22 mouse cellular contexts compared by ENCODE assay signal in genomic region chr6:82908034-82908433, GRCm38 (mm10). TPM values are rescaled to one million over a fixed set of nuclear protein-coding genes. Genes with fewer than 3 reads are reported as not detected.
A peak's percentile ranks its signal among the peaks of the same experiment; 100 is the strongest.
DNase-seq lines count a peak whose midpoint lies in the region; ATAC-seq lines count a peak whose summit lies in the region.
"Had no signal": no experiment of that assay in that cellular context is flagged by ENCODE, and none has a peak within 500 bp of the region (broad histone marks: within the 10 kb centered on the region; RNA-seq: fewer than 3 reads in every experiment).

No protein-coding gene starts in this region.

- DNase-seq in adrenal gland, postnatal 36 days: peak; percentile 15 to 46
- DNase-seq in adrenal gland, postnatal 25 days: no peak
- DNase-seq in right cerebral cortex, adult 18-20 months: peak; percentile 35
- DNase-seq in right cerebral cortex, postnatal 4 days: no peak
- DNase-seq in NIH3T3 (ENCODE audit: low read depth): peak; percentile 97
- DNase-seq in skeletal muscle tissue, adult 2 months (ENCODE audit: low read depth, low spot score): peak; percentile 44
- no peak for DNase-seq in midbrain, embryonic 14.5 days
- no peak for DNase-seq in ovary, adult 18-20 months (ENCODE audit: low spot score)
- DNase-seq: adrenal gland, postnatal 10 days; B cell, adult 2 months; cerebellum, adult 9-11 months; gastrocnemius, postnatal 36 days; kidney, adult 9 months; liver; liver, postnatal 0 days; lung, postnatal 14 days had no signal

- no peaks in the 10 kb centered on the region for H3K4me1 ChIP-seq in midbrain, embryonic 14.5 days (ENCODE audit: control insufficient read depth, insufficient read depth, low read length)
- H3K4me1 ChIP-seq: forebrain, embryonic 15.5 days; hindbrain, embryonic 13.5 days had no signal

- 88% methylated on average over 8 of the region's 8 CpGs for WGBS in midbrain, embryonic 14.5 days

- H3K4me2 ChIP-seq in midbrain, embryonic 14.5 days (ENCODE audit: low read length): no peak overlapping the region
- H3K4me2 ChIP-seq: forebrain, embryonic 15.5 days; hindbrain, embryonic 13.5 days had no signal

- H3K4me3 ChIP-seq in midbrain, embryonic 14.5 days (replicated peaks; ENCODE audit: low read depth, low read length): no peak overlapping the region
- H3K4me3 ChIP-seq: forebrain, embryonic 15.5 days; hindbrain, embryonic 13.5 days had no signal

- H3K9me3 ChIP-seq in midbrain, embryonic 14.5 days (ENCODE audit: control insufficient read depth, low read length): no peaks in the 10 kb centered on the region
- H3K9me3 ChIP-seq: forebrain, embryonic 15.5 days; hindbrain, embryonic 13.5 days had no signal

- no peak overlapping the region for H3K9ac ChIP-seq in midbrain, embryonic 14.5 days (replicated peaks; ENCODE audit: low read length)
- H3K9ac ChIP-seq: forebrain, embryonic 15.5 days; hindbrain, embryonic 13.5 days; liver, postnatal 0 days had no signal

- no peak for ATAC-seq in midbrain, embryonic 14.5 days (ENCODE audit: low FRiP score, low TSS enrichment)
- ATAC-seq: forebrain, embryonic 15.5 days; liver, postnatal 0 days had no signal

- no peak overlapping the region for H3K27ac ChIP-seq in midbrain, embryonic 14.5 days (replicated peaks; ENCODE audit: low read depth, low read length)
- H3K27ac ChIP-seq: forebrain, embryonic 15.5 days; hindbrain, embryonic 13.5 days had no signal

- no peaks in the 10 kb centered on the region for H3K36me3 ChIP-seq in midbrain, embryonic 14.5 days (ENCODE audit: control insufficient read depth, insufficient read depth, low read length)
- H3K36me3 ChIP-seq: forebrain, embryonic 15.5 days had no signal

- H3K27me3 ChIP-seq in midbrain, embryonic 14.5 days (ENCODE audit: control insufficient read depth, insufficient read depth, low read length): no peaks in the 10 kb centered on the region
- H3K27me3 ChIP-seq: forebrain, embryonic 15.5 days; hindbrain, embryonic 13.5 days had no signal

RNA-seq across cellular contexts. Expression of gene Sema4f, which starts 31.5 kb away (rescaled TPM):
- total RNA-seq in adrenal gland, postnatal 36 days (2021): under 1 TPM; 0.66 to 0.69 TPM
- 1.00 and 1.4 TPM in 2 replicates for total RNA-seq in adrenal gland, postnatal 25 days (2021)
- 11.3 and 11.5 TPM in 2 replicates for polyA plus RNA-seq in midbrain, embryonic 14.5 days (2014; fragmentation: Nextera tagmentation; extraction: Ambion mirVana)
- total RNA-seq: megakaryocyte-erythroid progenitor cell, adult 5-6 weeks; monocyte, adult 5-6 weeks had no signal

RNA-seq across cellular contexts. Expression of gene M1ap, which starts 38.7 kb away (rescaled TPM):
- total RNA-seq in adrenal gland, postnatal 36 days (2021): under 1 TPM in 1 of 2 experiments, not detected in 1; 0.13 TPM
- total RNA-seq in adrenal gland, postnatal 25 days (2021): not detected in 2 replicates
- polyA plus RNA-seq in midbrain, embryonic 14.5 days (2014; fragmentation: Nextera tagmentation; extraction: Ambion mirVana): 0.28 TPM in 1 of 2 replicates, not detected in the other
- total RNA-seq: gastrocnemius, postnatal 36 days; left cerebral cortex, postnatal 25 days; monocyte, adult 5-6 weeks had no signal
- polyA plus RNA-seq: forebrain, embryonic 15.5 days; hindbrain, embryonic 13.5 days; neural tube, embryonic 14.5 days had no signal

Comparison
In these comparisons a context has a peak if more than half of its experiments do, and no peak if none do; other contexts are left out.
1. DNase-seq: peak in adrenal gland, postnatal 36 days (2 of 2), right cerebral cortex, adult 18-20 months (single experiment), NIH3T3 (single experiment) and skeletal muscle tissue, adult 2 months (single experiment); none in adrenal gland, postnatal 25 days (single experiment), right cerebral cortex, postnatal 4 days (single experiment), midbrain, embryonic 14.5 days (single experiment) and ovary, adult 18-20 months (single experiment).